Mouse (Mus musculus): ENCODE results near the gene Il6.
"Not testable (repeated sequence)": the region's sequence is repeated elsewhere in the genome, so short reads cannot be mapped to it uniquely, and the experiment has no call there.

Gene Il6

DNA sequence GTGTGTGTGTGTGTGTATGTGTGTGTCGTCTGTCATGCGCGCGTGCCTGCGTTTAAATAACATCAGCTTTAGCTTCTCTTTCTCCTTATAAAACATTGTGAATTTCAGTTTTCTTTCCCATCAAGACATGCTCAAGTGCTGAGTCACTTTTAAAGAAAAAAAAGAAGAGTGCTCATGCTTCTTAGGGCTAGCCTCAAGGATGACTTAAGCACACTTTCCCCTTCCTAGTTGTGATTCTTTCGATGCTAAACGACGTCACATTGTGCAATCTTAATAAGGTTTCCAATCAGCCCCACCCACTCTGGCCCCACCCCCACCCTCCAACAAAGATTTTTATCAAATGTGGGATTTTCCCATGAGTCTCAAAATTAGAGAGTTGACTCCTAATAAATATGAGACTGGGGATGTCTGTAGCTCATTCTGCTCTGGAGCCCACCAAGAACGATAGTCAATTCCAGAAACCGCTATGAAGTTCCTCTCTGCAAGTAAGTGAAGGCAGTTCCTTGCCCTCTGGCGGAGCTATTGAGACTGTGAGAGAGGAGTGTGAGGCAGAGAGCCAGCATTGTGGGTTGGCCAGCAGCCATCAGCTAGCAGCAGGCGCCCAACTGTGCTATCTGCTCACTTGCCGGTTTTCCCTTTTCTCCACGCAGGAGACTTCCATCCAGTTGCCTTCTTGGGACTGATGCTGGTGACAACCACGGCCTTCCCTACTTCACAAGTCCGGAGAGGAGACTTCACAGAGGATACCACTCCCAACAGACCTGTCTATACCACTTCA lies at the start of gene Il6:
TSS of gene Il6 (plus strand) at position 389 of the 778 bp plus-strand sequence.
- DNase-seq (ENCODE audit: low read depth, low spot score): peak; percentile 20

DNA sequence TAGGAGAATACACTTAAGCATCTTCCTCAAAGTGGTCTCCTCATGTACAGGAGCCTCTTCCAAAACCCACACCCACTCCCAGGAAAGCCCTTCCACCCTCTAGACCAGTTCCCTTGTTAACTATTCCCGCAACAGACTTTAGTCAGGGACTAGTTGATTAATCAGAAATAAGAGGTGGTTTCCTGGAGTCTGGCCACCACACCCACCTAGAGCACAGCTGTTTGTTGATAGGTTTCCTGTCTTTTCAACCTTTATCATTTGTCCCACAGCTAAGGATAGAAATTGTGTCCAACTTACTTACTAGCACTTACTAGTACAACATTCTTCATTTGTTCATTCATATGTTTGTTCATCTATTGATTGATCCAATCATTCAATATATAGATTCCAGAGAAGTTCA lies 49.4 kb upstream of the Il6 start:
- no peak for DNase-seq (ENCODE audit: low read depth, low spot score)

DNA sequence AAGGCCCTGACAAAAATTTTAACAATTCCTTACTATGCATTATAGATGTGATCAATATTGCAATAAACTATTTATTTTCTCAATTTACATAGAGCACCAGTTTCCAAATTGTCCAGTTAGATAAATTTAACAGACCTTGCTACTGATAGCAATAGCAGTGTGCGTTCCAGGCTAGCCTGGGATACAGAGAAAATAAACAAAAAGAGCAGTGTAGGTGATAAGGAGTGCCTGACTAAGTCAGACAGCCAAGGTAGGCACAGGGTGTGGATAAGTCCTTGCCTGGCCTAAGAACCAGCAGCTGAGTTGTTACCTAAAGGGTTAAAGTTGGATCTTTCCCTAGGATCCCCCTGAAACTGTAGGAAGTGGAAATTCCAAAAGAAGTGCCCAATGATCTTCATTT lies 42.7 kb upstream of the Il6 start:
- no peak for DNase-seq (ENCODE audit: low read depth, low spot score)

DNA sequence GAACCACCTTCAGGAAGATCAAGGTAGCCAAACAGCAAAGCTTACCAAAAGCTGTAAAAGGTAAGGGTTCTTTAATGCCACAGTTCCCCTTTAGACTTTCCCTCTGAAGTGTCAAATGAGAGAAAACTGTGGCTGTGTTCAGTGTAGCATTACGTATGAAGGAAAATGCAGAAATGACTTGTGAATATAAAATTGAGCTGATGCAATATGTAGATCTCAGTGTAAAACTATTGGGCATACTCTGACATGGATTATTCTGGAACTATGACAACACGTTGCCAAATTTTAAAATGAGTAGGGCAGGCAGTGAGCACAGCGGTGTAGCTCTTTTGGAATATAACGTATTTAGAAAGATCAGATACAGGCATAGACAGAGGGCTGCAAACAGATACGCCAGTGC lies 40.1 kb upstream of the Il6 start:
- no peak for DNase-seq (ENCODE audit: low read depth, low spot score)

DNA sequence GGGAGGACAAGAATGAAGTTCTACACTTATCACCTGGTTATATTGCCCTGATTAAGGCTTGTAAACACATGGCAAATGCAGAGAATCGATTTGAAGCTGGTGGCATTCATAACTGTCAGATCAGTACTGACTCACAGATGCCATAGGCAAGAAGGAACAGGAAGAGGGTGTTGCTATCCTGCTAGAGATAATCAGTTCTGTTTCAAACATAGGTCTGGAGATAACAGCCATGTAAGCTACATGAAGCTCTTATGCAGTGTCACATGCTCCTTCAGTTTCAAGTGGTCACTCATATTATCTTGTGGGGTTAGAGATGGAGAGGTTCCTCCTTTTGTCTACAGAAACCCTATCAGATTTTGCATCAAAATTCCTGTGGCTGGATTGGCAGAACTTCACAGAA lies 39.4 kb upstream of the Il6 start:
- no peak for DNase-seq (ENCODE audit: low read depth, low spot score)

DNA sequence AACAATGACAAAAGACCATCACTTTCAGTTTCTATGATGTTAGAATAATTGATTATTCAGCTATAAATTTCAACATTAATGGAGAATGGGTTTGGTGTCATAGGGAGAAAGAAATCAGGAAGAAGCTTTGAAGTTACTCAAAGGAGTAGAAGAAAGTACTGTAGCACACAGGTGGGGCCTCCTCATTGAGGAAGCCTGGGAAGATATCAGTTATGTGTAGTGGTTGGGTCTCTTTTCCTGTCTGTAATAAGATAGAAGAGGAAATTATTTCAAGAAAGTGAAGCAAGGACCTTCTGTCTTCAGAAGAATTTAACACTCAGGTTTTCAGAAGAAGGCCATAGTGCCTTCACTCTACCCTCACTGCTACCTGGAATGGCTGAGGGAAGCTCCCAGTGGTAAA lies 38.8 kb upstream of the Il6 start:
- no peak for DNase-seq (ENCODE audit: low read depth, low spot score)

DNA sequence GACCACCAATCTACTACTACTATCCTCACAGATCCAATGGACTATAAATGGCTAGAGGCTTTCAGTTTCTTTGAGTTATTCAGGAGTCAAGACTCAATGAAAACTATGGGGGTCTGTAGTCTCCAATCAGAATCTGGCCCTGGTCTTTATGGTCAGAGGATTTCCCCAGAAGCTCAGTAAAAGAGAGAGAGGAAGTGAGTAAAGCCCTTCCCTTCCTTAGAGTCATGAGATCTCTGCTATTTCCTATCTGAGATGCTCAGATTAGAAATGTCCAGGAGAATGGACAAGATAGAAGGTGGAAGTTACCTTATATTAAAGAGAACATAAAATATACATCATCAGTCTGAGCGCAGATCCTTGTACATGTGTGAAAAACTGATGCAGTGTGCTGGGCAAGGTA lies 19.3 kb upstream of the Il6 start:
- DNase-seq (ENCODE audit: low read depth, low spot score): no peak

DNA sequence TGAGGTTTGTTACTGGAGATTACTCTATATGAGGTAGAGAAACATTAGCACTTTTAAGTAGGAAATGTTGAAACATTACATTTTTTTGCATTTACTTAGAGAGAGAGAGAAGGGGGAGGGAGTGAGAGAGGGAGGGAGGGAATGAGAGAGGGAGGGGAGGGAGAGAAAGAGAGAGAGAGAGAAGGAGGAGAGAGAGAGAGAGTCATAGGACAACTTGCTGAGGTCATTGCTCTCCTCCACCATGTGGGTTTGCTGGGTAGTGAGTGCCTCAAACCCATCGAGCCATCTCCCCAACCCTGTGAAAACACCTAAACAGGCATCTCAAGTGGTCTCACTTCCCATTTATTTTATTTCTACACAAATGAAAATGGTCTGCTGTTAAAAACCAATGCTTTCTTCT lies 18.6 kb upstream of the Il6 start:
- no peak for DNase-seq (ENCODE audit: low read depth, low spot score)

DNA sequence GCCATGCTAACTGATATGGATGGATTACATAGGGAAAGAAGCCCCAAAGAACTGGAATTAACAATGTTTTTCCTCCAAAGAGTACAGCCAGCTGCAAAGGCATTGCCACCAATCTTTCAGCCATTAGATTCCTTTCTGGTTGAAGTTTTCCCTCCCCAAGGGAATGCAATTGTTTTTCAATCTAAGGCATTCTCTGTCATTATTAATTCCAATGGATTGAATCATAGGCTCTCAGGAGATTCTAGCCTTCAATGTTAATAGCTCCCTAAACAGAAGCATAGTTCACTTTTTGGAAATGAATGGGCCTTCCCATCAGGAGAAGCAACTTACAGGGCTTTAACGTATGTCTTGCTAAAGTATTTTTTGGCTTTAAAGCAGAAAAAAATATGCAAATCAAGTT lies 15.6 kb upstream of the Il6 start:
- no peak for DNase-seq (ENCODE audit: low read depth, low spot score)

DNA sequence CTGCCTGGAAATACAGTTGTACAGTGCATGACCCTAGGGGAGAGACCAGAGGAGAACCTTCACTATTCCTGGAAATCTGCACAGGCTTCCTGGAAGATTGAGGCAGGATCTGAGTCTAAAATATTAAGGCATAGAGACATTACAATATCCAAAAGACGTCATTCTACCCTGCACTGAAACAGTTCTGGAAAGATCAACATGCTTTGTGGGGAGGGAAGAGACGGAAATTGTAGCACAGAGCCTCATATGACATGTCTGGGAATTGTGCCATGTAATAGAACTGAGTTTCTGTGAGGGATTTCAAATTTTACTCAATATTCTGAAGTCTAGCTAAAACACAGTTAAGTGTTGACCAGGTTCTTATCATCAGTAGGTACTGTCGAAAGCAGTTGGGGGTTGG lies 12.0 kb upstream of the Il6 start:
- DNase-seq (ENCODE audit: low read depth, low spot score): no peak

DNA sequence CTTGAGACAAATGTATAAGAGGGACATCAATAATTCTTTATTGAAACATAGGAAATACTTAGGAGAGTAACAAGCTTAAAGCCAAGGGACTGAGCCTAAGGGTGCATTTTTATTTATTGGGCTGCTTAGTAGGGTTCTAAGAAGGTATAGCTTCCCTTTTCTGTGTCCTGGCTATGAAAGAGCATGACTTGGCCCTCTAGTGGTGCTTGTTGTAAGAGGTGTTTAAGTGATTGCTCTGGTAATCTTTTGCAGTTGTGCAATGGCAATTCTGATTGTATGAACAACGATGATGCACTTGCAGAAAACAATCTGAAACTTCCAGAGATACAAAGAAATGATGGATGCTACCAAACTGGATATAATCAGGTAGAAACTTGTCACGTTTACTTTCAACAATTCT lies 1.7 kb downstream of the Il6 start:
- DNase-seq (ENCODE audit: low read depth, low spot score): no peak

DNA sequence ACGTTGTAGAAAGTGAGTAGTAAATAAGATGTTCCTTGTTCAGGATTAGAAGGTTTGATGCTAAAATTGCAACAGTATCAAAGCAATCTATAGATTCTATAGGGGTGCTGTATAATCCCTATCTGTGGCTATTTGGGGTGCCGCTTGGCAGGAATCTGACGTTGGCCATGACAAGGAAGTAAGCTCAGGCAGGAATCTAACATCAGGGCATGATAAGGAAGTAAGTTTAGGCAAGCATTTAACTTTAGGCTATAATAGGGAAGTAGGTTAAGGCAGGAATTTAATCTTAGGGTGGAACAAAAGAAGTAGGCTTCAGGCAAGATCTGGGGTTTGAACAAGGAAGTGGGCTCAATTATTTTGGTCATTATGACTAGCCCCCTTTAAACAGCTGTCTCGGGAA lies 22.9 kb downstream of the Il6 start:
- not testable (repeated sequence) for DNase-seq (ENCODE audit: low read depth, low spot score)

DNA sequence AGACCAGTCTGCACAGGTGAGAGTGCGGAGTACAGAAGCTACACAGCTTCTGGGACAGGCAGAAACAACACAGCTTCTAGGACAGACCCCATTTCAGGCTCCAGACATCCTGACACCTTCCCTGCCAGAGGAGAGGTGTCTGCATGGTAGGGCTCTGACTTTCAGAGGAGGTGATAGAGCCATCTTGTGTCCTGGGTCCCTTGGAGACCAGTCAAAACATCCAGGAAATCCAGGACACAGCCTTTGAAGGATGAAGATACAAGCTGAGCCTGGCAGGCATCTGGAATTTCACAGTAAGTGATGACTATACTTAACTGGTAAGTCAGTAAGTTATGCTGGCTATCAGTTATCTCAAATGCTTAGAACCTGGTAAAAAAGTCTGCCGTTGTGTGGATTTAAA lies 24.2 kb downstream of the Il6 start:
- DNase-seq (ENCODE audit: low read depth, low spot score): not testable (repeated sequence)

DNA sequence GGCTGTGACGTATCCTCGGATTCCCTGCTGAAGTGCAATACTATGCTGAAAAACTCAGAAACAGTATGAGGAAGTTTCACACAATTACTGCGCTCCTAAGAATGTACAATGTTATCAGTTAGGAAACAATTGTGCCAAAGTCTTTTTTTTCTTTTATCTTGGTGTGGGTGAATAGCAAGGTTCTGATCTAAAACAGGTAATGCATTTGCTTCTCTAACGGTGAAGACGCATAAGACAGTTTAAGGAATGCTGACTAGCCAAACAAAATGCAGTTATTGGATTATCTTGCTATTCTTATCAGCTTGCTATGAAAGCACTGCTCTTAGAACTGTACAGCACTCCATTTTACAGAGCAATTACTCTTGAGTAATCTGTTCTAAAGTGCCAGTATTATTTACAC lies 26.4 kb downstream of the Il6 start:
- DNase-seq (ENCODE audit: low read depth, low spot score): not testable (repeated sequence)

DNA sequence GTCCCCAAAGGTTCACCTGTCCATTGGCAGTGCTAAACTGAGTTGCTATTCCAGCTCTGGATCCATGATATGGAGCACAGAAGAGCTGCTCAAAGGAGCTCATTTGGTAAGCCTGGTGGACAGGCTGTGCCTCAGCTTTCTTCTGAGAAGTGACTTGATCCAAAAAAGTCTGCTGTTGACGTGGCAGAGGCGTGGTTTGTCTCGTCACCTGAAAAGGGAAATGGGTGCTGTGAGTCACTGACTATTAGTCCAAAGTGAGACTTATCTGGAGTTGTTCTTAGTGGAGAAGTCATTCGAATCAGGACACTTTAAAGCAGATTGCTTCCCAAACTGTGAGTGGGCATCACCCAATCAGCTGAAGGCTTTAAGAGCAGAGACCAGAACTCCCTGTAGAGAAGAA lies 26.9 kb downstream of the Il6 start:
- DNase-seq (ENCODE audit: low read depth, low spot score): not testable (repeated sequence)

DNA sequence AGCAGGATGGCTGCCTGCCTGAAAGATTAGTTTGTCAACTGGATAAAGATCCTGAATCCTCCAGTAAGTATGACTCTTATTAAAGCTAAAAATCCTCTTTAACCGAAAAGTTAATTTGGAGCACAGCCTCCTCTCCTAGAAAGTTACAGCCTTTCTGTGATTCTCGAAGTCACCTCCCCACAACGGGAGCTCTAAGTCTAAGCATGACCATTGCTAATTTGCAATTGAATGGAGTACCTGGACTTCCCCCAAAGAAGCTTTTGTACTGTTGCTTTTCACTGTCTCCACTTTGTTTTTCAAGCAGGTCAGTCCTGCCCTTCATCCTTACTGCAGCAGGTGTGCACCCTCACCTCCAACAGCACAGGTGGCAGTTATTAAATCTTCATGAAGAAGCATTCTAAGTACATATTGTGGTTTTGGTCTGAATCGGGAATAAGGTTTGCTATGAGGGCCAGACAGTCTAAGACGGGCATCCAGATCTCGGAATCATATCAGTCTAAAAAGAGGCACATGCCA lies 45.4 kb downstream of the Il6 start:
- DNase-seq (ENCODE audit: low read depth, low spot score): no peak

DNA sequence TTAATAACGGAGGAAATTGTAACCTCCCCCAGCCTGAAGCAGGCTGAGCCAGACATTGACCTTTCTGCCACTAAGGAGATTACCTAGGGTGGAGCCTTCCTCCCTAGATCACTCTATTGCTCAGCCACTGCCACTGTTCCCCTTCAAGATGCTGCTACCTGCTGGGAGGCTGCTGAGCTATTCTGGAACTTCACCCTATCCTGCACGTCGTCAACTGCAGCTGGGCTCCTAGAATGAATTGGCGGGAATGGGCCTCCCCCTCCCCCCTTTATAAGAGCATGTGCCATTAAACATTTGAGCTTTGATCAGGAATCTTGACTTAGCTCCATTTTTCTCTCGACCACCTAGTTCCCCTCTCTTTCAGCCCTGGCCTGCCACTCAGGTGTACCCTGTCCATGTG lies 46.7 kb downstream of the Il6 start:
- peak; percentile 39 for DNase-seq (ENCODE audit: low read depth, low spot score)

DNA sequence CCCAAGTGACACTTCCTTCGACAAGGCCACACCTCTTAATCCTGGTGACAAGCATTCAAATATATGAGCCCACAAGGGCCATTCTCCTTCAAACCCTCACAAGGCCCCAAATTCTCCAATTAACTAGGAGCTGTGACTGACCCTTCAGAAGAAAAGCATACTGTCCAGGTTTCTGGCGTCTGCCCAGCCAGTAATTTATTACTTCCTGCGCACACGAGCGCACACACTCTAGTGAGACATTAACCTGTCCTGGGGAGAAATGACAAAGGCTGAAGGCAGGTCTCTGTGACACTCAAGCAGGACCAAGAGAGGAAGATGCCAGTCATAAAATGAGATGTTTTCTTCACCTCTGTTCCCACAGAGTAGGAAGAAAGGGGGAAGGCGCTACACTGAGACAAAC lies 54.8 kb downstream of the Il6 start:
- DNase-seq (ENCODE audit: low read depth, low spot score): no peak
